ENCODE assay signal across 31 mouse cellular contexts in the genomic region with DNA sequence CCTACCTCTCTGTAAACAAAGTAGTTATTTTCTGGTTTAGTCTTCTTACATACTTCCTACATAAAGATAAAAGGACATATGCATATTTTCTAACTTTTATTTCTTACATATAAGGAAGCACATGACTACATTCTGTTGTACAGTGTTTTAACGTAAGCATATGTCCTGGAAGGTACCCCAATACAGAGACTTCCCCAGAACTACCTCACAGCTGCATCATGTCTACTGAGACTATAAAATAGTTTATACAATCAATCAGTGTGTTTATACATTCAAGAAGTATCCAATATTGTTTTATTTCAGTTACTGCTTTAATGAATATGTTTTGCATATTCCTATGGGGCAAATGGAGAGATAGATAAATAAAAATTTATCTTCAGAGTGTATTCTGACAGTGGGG.
"Had no signal": no experiment of that assay in that cellular context is flagged by ENCODE, and none has a peak within 500 bp of the region (broad histone marks: within the 10 kb centered on the region; RNA-seq: fewer than 3 reads in every experiment).

No protein-coding gene starts in this region.

- H3K9me3 ChIP-seq: limb, embryonic 10.5 days; limb, embryonic 12.5 days; limb, embryonic 13.5 days; limb, embryonic 15.5 days; liver, embryonic 12.5 days; liver, embryonic 13.5 days; liver, embryonic 15.5 days; lung, embryonic 15.5 days; megakaryocyte, embryonic 14.5 days; midbrain, embryonic 10.5 days; midbrain, embryonic 12.5 days; midbrain, embryonic 13.5 days; midbrain, embryonic 15.5 days had no signal

- H3K9ac ChIP-seq: limb, embryonic 12.5 days; limb, embryonic 13.5 days; limb, embryonic 15.5 days; liver, embryonic 12.5 days; liver, embryonic 13.5 days; liver, embryonic 14.5 days; liver, embryonic 15.5 days; liver, postnatal 0 days; lung, embryonic 15.5 days; midbrain, embryonic 12.5 days; midbrain, embryonic 13.5 days; midbrain, embryonic 15.5 days had no signal

- DNase-seq: left cerebral cortex, postnatal 4 days; liver; liver, embryonic 13.5 days; liver, postnatal 0 days; lung, adult 18-20 months; lung, adult 2 months; lung, postnatal 10 days; lung, postnatal 14 days; lung, postnatal 36 days; lung, postnatal 4 days; midbrain, embryonic 14.5 days had no signal

- H3K4me1 ChIP-seq: limb, embryonic 12.5 days; limb, embryonic 13.5 days; limb, embryonic 15.5 days; liver, embryonic 12.5 days; liver, embryonic 13.5 days; liver, embryonic 15.5 days; megakaryocyte, embryonic 14.5 days had no signal

- H3K36me3 ChIP-seq: limb, embryonic 10.5 days; limb, embryonic 12.5 days; limb, embryonic 13.5 days; limb, embryonic 15.5 days; liver, embryonic 12.5 days; liver, embryonic 13.5 days; liver, embryonic 15.5 days; lung, embryonic 15.5 days; midbrain, embryonic 10.5 days; midbrain, embryonic 12.5 days; midbrain, embryonic 13.5 days; midbrain, embryonic 15.5 days had no signal

- H3K4me2 ChIP-seq: limb, embryonic 12.5 days; limb, embryonic 13.5 days; limb, embryonic 15.5 days; liver, embryonic 11.5 days; liver, embryonic 12.5 days; liver, embryonic 13.5 days; liver, embryonic 15.5 days; lung, embryonic 15.5 days; midbrain, embryonic 11.5 days; midbrain, embryonic 12.5 days; midbrain, embryonic 13.5 days; midbrain, embryonic 15.5 days had no signal

- ATAC-seq: liver, embryonic 12.5 days; liver, postnatal 0 days; lung, postnatal 0 days; midbrain, embryonic 13.5 days; midbrain, embryonic 15.5 days; midbrain, embryonic 16.5 days had no signal

- H3K4me3 ChIP-seq: left cerebral cortex, adult 2 months; limb, embryonic 10.5 days; limb, embryonic 12.5 days; limb, embryonic 13.5 days; limb, embryonic 15.5 days; liver, embryonic 12.5 days; liver, embryonic 13.5 days; liver, embryonic 15.5 days; lung, embryonic 15.5 days; megakaryocyte, embryonic 14.5 days; midbrain, embryonic 10.5 days; midbrain, embryonic 12.5 days; midbrain, embryonic 13.5 days; midbrain, embryonic 15.5 days; myocyte had no signal

- H3K27ac ChIP-seq: left cerebral cortex, adult 2 months; limb, embryonic 10.5 days; limb, embryonic 12.5 days; limb, embryonic 13.5 days; limb, embryonic 15.5 days; liver, embryonic 12.5 days; liver, embryonic 13.5 days; liver, embryonic 14.5 days; liver, embryonic 15.5 days; lung, embryonic 15.5 days; macrophage; midbrain, embryonic 10.5 days; midbrain, embryonic 12.5 days; midbrain, embryonic 13.5 days; midbrain, embryonic 15.5 days had no signal

- H3K27me3 ChIP-seq: limb, embryonic 12.5 days; limb, embryonic 13.5 days; limb, embryonic 15.5 days; liver, embryonic 12.5 days; liver, embryonic 13.5 days; liver, embryonic 15.5 days; lung, embryonic 15.5 days; megakaryocyte, embryonic 14.5 days; midbrain, embryonic 12.5 days; midbrain, embryonic 13.5 days; midbrain, embryonic 15.5 days had no signal
